ENCODE assay signal across 8 mouse cellular contexts in genomic region chr11:118289562-118289961, GRCm38 (mm10). TPM values are rescaled to one million over a fixed set of nuclear protein-coding genes. Genes with fewer than 3 reads are reported as not detected.
DNase-seq lines count a peak whose midpoint lies in the region; ATAC-seq and TF ChIP-seq lines count a peak whose summit lies in the region.

No protein-coding gene starts in this region.

- TF ChIP-seq CTCF in E14TG2a.4 (conservative IDR thresholded peaks at IDR 0.05; ENCODE audit: low read length): no peak
- TF ChIP-seq CTCF in embryonic fibroblast, embryonic 13.5 days (IDR thresholded peaks at IDR 0.05; ENCODE audit: borderline replicate concordance, insufficient read depth, low read length): no peak
- TF ChIP-seq CTCF in liver, embryonic 14.5 days (IDR thresholded peaks at IDR 0.05; ENCODE audit: low read depth): no peak

- DNase-seq in heart, embryonic 10.5 days (ENCODE audit: low spot score): no peak
- no peak for DNase-seq in heart, adult 11 months
- DNase-seq in liver, embryonic 14.5 days (ENCODE audit: low read depth in 3 of 3, low spot score in 3 of 3): no peak
- DNase-seq in cerebellum, adult 9-10 months: no peak

- H3K9me3 ChIP-seq in heart, embryonic 10.5 days: no peaks in the 10 kb centered on the region
- H3K9me3 ChIP-seq in E14TG2a.4 (ENCODE audit: low read length): no peaks in the 10 kb centered on the region
- H3K9me3 ChIP-seq in liver, embryonic 14.5 days (ENCODE audit: control insufficient read depth, low read length): no peaks in the 10 kb centered on the region

- H3K9ac ChIP-seq in liver, embryonic 14.5 days (replicated peaks): peak overlapping the region; percentile 77

- peaks cover 33% of the 10 kb centered on the region for H3K36me3 ChIP-seq in heart, embryonic 10.5 days
- H3K36me3 ChIP-seq in E14TG2a.4 (ENCODE audit: insufficient read depth, low read length): peaks cover 39% of the 10 kb centered on the region
- peaks cover 13% of the 10 kb centered on the region; the same call in 1 of the 2 replicates for H3K36me3 ChIP-seq in liver, embryonic 14.5 days (replicated peaks; ENCODE audit: control insufficient read depth, insufficient read depth, low read depth)

- peak; percentile 4; the same call in 1 of the 2 replicates for ATAC-seq in liver, embryonic 14.5 days (ENCODE audit: insufficient read depth)
- ATAC-seq in megakaryocyte progenitor cell, adult 5-6 weeks (replicated peaks; ENCODE audit: poor library complexity): no peak; the same call in 1 of the 2 replicates
- ATAC-seq in inflammation-experienced regulatory T-cells, adult 6 months: no peak

- peak overlapping the region; percentile 95 for H3K4me2 ChIP-seq in liver, embryonic 14.5 days (ENCODE audit: low read depth)

- peaks cover 19% of the 10 kb centered on the region for H3K4me1 ChIP-seq in heart, embryonic 10.5 days
- H3K4me1 ChIP-seq in E14TG2a.4 (replicated peaks; ENCODE audit: low read depth, low read length): peaks cover 57% of the 10 kb centered on the region
- 0 out of 2 replicates have a peak, but pooled peaks cover 2% of the 10 kb centered on the region for H3K4me1 ChIP-seq in embryonic fibroblast, embryonic 13.5 days (ENCODE audit: control insufficient read depth, insufficient read depth, low read length)
- peaks cover 7 to 12% of the 10 kb centered on the region in 2 experiments for H3K4me1 ChIP-seq in liver, embryonic 14.5 days (replicated peaks; ENCODE audit: control insufficient read depth in 2 of 2, insufficient read depth in 2 of 2, low read length in 1 of 2)

- no peaks in the 10 kb centered on the region for H3K27me3 ChIP-seq in heart, embryonic 10.5 days (ENCODE audit: insufficient read depth, poor library complexity, severe bottlenecking)
- no peaks in the 10 kb centered on the region for H3K27me3 ChIP-seq in E14TG2a.4 (ENCODE audit: insufficient read depth, low read length)
- no peaks in the 10 kb centered on the region for H3K27me3 ChIP-seq in liver, embryonic 14.5 days (ENCODE audit: control insufficient read depth, insufficient read depth, low read length)

- TF ChIP-seq EP300 in liver, embryonic 14.5 days (IDR thresholded peaks at IDR 0.05; ENCODE audit: low read depth): no peak

- WGBS in heart, embryonic 10.5 days: under 1% methylated on average over 22 of the region's 22 CpGs
- under 1% methylated on average over 22 of the region's 22 CpGs for WGBS in liver, embryonic 14.5 days (ENCODE audit: insufficient replicate concordance)

- TF ChIP-seq POLR2A in embryonic fibroblast, embryonic 13.5 days (IDR thresholded peaks at IDR 0.05; ENCODE audit: low read depth, low read length): no peak

- H3K27ac ChIP-seq in heart, embryonic 10.5 days: peak overlapping the region; percentile 90
- peak overlapping the region; percentile 59 for H3K27ac ChIP-seq in embryonic fibroblast, embryonic 13.5 days (ENCODE audit: insufficient read depth, low read length)
- peak overlapping the region; percentile 6; the same call in 1 of the 2 replicates for H3K27ac ChIP-seq in liver, embryonic 14.5 days

- peak overlapping the region; percentile 77 for H3K4me3 ChIP-seq in heart, embryonic 10.5 days
- peak overlapping the region; percentile 100 for H3K4me3 ChIP-seq in E14TG2a.4 (replicated peaks; ENCODE audit: low read length)
- peak overlapping the region; percentile 89 for H3K4me3 ChIP-seq in embryonic fibroblast, embryonic 13.5 days (ENCODE audit: insufficient read depth, low read length)
- peak overlapping the region; percentile 66 to 85 for H3K4me3 ChIP-seq in liver, embryonic 14.5 days (ENCODE audit: insufficient read depth in 1 of 2, low read depth in 2 of 2, low read length in 2 of 2)

RNA-seq across cellular contexts. Expression of gene Usp36, which starts 0.5 kb away (rescaled TPM):
- polyA plus RNA-seq in heart, embryonic 10.5 days (2016; fragmentation: Nextera tagmentation; extraction: Ambion mirVana): 19.5 and 22.4 TPM in 2 replicates
- polyA plus RNA-seq in embryonic fibroblast, embryonic 13.5 days (2011; ENCODE audit: insufficient read length, low read depth, missing spikeins): 19.4 and 21.6 TPM in 2 replicates
- polyA plus RNA-seq in liver, embryonic 14.5 days (2012; rRNA removed): 5.1 and 5.3 TPM in 2 replicates
- 4.1 and 4.6 TPM in 2 replicates for polyA plus RNA-seq in liver, embryonic 14.5 days (2014; fragmentation: Nextera tagmentation; extraction: Ambion mirVana)
- 19.1 and 23.7 TPM in 2 replicates for total RNA-seq in megakaryocyte progenitor cell, adult 5-6 weeks (2015)
- total RNA-seq in megakaryocyte progenitor cell, adult 5-6 weeks (2017): 11.7 and 14.1 TPM in 2 replicates
- polyA plus RNA-seq in inflammation-experienced regulatory T-cells, adult 6 months (2017; shearing (Covaris generic)): 10 to 100 TPM; 14.3 to 24.4 (median 22.5) TPM

RNA-seq across cellular contexts. Expression of gene Cyth1, which starts 41.2 kb away (rescaled TPM):
- polyA plus RNA-seq in heart, embryonic 10.5 days (2016; fragmentation: Nextera tagmentation; extraction: Ambion mirVana): 15.5 and 15.6 TPM in 2 replicates
- 11.8 and 12.6 TPM in 2 replicates for polyA plus RNA-seq in embryonic fibroblast, embryonic 13.5 days (2011; ENCODE audit: insufficient read length, low read depth, missing spikeins)
- polyA plus RNA-seq in liver, embryonic 14.5 days (2012; rRNA removed): 2.1 and 2.7 TPM in 2 replicates
- polyA plus RNA-seq in liver, embryonic 14.5 days (2014; fragmentation: Nextera tagmentation; extraction: Ambion mirVana): 1.7 and 1.9 TPM in 2 replicates
- 12.3 and 15.1 TPM in 2 replicates for total RNA-seq in megakaryocyte progenitor cell, adult 5-6 weeks (2015)
- total RNA-seq in megakaryocyte progenitor cell, adult 5-6 weeks (2017): 45.5 and 56.3 TPM in 2 replicates
- 10 to 100 TPM; 33.8 to 51.6 (median 41.7) TPM for polyA plus RNA-seq in inflammation-experienced regulatory T-cells, adult 6 months (2017; shearing (Covaris generic))

RNA-seq across cellular contexts. Expression of gene Cep295nl, which starts 52.7 kb away (rescaled TPM):
- 0.20 and 0.38 TPM in 2 replicates for polyA plus RNA-seq in heart, embryonic 10.5 days (2016; fragmentation: Nextera tagmentation; extraction: Ambion mirVana)
- 5.2 and 6.1 TPM in 2 replicates for polyA plus RNA-seq in embryonic fibroblast, embryonic 13.5 days (2011; ENCODE audit: insufficient read length, low read depth, missing spikeins)
- 0.04 TPM in 2 replicates for polyA plus RNA-seq in liver, embryonic 14.5 days (2012; rRNA removed)
- not detected in 2 replicates for polyA plus RNA-seq in liver, embryonic 14.5 days (2014; fragmentation: Nextera tagmentation; extraction: Ambion mirVana)
- 0.22 TPM in 1 of 2 replicates, not detected in the other for total RNA-seq in megakaryocyte progenitor cell, adult 5-6 weeks (2015)
- 0.54 TPM in 1 of 2 replicates, not detected in the other for total RNA-seq in megakaryocyte progenitor cell, adult 5-6 weeks (2017)
- polyA plus RNA-seq in inflammation-experienced regulatory T-cells, adult 6 months (2017; shearing (Covaris generic)): under 1 TPM in 2 of 3 experiments, not detected in 1; 0.28 to 0.29 TPM

Comparison
In these comparisons a context has a peak if more than half of its experiments do, and no peak if none do; other contexts are left out.
1. H3K27ac ChIP-seq: peak in every context shown above with its lines; median percentile 90 in heart, embryonic 10.5 days; 59 in embryonic fibroblast, embryonic 13.5 days; 6 in liver, embryonic 14.5 days.